Mouse (Mus musculus) spleen, postnatal 36 days (tissue): ENCODE measurements around the gene Adam11.

Experiments
- DNase-seq, 2 experiments: peaks; one replicate each; pipeline ENCODE4 v3.0.0; 2022; ENCODE audit warnings: low spot score in 2 of 2, mixed read lengths in 1 of 2

Adam11 gene

DNA sequence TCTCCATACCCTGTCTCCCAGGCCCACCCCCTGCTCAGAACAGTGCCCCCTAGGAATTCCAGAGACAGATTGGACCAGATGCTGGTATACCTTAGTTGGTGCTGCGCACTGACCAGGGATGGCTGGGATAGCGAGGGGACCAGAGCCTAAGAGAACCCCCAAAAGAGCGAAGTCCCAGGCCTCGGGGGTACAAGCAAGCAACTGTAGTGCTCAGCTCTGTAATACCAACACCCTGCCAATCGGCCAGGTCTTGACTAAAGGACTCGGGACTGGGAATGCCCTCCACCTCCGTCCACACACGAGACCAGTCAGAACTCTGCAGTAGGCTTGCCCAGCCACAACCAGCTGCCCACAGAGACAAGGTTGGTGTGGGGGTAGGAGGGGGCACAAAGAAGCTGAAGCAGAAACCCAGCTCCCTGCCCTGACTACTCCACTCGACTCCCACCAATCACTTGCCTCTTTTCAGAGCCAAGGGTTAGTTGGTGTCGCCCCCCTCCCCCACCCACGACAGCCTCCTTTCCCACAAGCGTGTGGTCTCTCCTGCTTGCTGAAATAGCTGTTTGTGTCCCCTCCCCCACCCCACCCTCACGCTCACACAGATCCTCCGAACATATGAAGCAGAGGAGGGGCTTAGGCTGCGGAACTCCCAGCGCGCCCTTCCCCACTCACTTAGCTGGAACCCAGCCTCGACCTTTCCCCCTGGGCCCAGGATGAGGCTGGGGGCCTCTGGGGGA lies 7.5 kb upstream of the Adam11 start:
- DNase-seq: no peak

DNA sequence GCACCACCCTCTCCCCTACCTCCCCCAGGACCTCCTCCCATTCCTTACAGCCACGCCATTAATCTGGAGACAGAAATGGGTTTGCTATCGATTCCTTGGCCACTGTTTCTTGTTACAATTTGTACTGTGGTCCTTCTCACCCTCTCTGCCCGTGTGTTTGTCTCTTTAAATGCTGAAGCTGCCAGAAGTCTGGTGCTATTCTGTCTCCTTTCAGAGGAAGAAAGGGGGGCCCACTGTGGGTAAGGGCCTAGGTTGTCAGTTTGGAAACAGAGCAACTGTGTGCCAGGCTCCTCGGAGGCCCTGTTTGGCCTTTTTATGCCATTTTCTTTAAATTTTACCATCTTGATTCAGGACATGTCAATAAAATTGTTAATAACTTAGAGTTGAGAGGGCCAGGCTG lies 6.8 kb upstream of the Adam11 start:
- no peak for DNase-seq

DNA sequence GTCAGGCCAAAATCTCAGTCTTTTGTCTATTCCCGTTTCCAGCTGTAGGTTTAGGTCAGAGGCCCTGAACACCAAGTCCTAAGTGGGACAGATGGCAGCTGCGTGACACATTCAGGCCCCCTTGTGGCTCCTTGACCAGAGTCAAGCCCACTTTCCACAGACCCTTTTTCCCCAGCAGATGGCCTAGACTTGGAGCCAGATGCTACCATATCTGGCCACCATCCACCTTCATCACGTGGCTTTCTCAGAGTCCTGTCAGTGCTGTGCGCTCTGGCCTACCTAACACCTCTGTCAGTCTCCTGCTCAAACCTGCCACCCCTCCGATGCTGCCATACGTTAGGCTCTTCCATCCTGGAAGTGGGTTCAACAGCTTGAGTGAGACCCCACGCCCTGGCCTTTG lies 5.8 kb upstream of the Adam11 start:
- DNase-seq: no peak

DNA sequence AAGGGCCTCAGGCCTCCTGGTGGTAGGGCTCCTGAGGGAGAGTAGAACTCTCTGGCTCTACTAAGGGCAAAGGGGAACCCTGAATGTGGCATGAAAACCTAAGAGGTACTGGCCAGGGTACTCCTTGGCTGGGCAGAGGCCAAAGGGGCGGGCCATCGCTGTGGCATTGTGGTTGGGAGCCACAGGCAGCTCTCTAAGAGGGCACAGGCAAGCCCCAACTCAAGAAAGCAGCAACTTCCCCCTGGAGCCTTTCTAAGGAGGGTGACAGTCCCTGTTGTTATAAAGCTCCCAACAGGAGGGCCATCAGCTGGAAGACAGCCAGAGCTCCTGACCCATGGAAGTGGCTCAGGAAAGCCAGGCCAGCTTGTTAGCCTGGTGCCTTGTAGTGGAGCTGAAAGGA lies 2.3 kb upstream of the Adam11 start:
- no peak for DNase-seq

DNA sequence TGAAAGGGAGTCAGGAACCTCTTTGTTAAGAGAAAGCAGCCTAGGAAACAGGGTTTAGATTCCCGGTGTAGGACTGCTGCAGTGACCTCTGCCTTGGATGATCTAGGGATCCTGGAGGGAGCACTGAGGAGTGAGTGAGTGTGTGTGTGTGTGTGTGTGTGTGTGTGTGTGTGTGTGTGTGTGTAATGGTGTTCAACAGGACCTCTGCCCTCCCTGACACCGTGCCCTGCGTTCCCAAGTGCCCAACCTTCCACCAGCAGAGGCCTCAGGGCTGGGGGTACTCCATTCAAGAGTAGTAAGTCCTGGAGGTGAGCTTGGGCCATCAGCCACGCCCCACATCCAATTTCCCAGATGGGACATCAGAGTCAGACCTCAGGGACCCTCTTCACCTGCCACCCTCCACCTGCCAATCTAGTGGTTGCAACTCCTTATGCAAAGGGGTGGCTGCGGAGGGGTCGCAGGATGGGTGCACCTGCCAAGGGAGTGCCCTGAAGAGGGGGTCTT lies 382 bp upstream of the Adam11 start:
- no peak for DNase-seq

DNA sequence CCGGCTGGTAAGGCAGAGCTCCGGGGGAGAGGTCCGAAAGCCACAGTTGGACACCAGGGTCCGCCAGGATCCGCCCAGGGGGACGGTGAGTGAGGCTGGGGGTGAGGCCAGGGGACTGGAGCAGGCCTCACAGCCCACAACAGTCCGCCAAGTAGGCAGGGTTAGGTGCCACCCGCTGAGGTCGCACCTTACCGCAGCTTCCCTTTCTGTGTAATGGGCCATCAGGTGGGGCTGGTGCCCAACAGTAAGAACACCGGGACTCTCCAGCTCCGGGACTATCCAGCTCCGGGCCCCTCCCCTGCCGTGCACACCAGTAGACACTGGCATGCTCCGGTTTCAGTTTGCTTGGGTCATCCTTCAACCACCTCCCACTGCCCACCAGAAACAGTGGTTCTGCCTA lies 1.0 kb downstream of the Adam11 start:
- DNase-seq: no peak

DNA sequence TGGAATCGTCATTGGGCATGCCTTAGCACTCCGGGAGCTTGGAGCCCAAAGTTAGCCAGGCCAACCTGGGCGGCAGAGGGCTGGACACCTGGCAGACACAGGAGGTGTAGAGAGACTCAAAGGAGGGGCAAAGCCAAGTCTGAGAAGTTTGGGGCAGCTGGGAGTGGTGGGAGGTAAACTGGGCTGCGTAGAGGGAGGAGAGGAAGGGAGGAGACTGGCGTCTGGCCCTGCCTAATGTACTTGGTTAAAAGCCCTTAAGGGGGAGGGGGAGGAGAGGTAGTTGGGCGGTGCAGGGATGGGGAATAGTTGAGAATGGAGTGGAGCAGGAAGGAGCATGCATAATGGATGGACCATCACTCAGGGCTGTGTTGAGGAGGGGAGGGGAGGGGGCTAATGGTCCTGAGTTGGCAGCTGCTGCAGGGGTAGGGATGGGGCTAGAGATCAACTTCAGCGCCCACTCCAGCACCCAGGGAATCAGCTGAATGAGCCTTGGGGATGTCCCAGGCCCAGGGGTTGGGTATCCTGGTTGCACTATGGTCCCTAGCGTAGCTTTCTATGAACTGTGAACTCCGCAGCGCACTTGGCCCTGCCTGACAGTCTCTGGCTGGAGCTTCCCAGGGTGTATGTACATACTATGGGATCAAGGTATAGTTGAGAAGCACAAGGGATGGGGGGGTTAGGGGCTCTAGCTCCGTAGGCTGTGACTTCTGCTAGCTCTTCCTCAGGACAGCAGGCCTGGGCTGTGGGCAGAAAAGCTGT lies 1.9 kb downstream of the Adam11 start:
- DNase-seq: no peak

DNA sequence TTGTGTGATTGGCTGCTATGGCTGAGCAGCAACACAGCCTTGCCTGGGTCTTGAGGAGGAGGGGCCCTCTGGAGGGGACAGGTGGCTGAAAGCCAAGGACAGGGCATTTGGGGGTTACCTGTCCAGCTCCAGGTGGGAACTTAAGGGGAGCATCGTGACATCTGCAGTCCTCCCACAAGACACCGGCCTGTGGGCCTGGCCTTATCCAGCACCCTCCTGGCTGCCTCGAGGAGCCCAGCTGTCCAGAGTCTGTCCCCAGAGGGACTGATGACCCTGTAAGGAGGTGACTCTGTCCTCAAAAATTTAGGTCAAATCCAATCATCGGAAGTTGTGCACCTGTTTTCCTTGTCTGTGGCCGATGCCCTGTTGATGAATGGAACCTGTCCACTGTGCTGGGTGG lies 4.2 kb downstream of the Adam11 start:
- DNase-seq: no peak

DNA sequence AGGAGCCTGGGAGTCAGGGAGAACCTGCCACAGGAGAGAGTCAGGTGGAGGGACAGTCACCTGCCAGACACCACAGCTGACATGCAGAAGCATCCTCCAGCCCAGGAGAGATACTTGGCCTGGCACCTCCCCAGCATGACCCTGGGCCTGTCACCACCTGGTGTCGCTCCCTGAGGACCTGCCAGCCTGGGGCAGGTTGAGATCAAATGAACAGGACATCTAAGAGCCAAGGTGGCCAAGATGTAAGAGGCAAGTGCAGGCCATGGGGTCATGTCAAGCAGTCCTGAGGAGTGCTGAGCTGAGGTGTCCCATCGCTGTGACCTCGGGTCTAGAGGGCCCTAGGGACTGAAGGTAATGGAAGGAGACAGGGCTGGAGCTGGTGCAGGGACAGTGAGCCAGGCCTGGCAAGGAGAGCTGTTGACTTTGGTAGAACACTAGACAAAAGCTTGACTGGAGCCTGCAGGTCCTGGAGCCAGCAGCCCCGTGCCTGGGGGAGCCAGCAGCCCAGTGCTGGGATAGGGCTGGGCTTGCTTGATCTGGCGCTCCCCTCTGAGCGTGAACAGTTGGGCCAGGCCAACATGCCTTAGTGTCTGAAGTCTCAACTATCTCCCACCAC lies 5.9 kb downstream of the Adam11 start:
- DNase-seq: no peak

DNA sequence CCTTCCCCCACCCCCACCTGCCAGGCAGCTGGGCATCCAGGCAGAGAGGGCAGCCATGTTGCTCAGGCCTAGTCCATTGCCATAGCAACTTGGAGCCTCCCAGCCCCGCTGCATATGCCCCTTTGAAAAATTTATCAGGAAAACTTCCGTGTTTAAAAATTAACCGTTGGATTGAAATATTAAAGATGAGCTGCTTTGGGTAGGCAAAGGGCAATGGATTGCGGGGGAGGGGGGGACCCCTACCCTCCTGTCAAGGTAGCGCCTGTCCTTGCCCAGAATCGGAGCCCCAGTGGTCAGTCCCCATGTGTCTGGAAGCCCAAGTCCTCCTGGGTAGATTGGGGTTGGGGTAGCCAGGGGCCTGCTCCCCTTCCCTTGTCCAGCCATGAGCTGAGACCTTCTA lies 7.9 kb downstream of the Adam11 start:
- DNase-seq: no peak

DNA sequence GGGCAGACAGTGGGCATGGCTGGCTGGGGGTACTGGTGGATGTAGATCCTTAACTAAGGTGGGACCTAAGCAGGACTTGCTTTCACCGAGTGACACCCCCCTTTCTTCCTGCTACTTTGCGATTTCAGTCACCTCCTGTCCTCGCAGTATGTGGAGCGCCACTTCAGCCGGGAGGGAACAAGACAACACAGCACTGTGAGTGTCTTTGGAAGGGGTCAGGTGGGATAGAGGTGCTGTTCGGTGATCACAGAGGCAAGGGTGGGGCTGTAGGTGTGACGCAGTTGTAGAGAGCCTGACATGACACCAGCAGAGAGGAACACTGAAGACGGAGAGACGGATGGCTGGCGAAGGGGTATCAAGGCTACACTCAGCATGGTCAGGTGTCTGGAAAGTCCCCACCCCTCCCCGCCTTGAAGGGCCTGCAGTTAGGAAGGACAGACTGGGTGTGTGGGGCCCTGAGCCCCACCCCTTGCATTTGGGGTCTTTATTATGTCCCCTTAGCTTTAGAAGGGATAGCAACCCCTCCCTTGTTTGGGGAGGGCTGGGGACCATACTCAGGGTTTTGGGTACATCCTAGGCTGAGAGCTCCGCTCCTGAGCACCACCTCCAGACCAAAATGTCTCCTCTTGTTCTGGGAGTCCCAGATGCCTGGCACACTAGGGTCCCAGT lies 8.9 kb downstream of the Adam11 start:
- no peak for DNase-seq

DNA sequence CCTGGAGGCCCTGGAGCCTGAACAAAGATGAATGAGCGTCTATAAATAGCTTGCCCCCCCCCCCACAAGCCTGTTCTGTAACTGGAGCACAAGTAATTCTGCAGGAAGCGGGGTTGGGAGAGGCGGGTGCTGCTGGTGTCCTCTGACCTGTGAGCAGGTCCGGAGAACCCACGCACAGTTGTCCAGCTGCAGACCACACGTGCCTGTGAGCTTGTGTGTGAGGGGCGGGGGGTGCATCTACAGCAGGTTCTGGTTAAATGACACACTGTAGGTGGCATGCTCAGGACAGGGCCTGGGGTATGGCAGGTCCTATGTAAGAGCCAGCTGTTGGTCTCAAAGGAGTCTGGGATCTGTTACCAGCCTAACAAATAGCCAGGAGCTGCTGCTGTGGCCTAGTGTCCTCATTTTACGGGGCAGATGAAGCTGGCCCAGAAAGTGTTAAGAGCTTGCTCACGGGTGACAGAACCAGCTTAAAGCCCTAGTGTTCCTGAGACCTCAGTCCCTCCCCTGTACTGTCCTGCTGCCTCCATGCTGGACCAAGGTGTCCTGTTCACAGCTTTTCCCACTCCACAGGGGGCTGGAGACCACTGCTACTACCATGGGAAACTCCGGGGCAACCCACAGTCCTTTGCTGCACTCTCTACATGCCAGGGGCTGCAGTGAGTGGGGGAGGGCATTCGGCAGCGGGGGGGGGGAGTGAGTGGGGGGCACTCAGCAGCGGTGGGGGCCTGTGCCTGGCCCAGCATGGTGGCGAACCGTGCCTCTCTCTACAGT lies 9.6 kb downstream of the Adam11 start:
- DNase-seq: no peak

DNA sequence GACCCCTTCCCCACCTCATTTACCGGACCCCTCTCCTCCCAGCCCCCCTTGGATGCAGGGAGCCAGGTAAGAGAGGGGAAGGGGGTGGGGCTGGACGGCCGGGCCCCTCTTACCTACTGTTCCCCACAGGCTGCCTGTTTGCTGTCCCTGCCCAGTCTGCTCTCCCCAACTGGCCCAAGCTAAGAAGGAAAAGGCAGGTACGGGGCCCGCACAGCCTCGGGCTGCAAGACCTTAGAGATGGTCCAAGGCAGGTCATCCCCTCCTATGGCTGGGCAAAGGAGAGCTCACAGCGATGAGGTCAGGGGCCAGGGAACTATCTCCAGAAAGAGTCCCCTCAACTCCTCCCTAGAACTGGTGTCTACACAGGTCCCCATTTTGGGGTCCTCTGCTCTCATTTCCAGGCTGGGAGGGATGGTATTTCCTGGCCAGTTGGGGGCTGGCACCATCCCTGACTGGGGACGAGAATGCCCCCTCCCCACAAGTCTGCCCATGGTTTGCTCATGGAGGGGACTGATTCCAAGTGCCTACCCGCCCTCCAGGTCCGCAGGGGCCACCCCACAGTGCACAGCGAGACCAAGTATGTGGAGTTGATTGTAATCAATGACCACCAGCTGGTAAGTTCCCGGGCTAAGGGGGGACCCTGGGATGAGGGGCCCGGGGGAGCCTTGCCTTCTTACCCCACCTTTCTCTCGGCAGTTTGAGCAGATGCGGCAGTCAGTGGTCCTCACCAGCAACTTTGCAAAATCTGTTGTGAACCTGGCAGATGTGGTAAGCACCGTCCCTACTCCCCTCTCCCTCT lies 10.9 kb downstream of the Adam11 start:
- no peak for DNase-seq

DNA sequence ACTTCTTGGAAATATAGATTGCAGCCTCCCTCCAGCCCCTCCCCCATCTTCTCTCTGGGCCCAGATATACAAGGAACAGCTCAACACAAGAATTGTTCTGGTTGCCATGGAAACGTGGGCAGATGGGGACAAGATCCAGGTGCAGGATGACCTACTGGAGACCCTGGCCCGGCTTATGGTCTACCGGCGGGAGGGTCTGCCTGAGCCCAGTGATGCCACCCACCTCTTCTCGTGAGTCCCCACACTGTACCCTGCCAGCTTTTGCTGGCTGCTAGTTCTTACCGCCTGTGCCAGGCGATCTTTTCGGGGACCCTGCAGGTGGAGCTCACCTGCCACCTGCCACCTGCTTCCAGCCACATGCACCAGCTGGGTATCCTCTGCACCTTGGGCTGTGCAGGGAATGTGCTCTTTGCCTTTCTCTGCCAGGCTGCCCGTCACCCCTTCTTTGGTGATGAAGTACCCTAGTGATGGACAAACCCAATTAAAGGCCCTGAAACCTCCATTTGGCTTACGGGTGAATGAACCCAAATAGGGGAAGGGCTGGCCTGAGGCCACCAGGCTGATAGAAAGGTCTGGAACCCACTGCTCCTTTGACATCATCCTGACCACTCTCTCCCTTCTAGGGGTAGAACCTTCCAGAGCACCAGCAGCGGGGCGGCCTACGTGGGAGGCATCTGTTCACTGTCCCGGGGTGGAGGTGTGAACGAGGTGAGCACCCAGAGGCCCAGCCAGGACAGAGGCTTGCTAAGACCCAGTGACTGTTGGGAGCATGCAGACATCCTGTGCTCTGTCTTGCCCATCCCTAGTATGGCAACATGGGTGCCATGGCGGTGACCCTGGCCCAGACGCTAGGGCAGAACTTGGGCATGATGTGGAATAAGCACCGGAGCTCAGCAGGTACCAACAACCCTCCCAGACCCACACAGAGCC lies 11.8 kb downstream of the Adam11 start:
- no peak for DNase-seq

DNA sequence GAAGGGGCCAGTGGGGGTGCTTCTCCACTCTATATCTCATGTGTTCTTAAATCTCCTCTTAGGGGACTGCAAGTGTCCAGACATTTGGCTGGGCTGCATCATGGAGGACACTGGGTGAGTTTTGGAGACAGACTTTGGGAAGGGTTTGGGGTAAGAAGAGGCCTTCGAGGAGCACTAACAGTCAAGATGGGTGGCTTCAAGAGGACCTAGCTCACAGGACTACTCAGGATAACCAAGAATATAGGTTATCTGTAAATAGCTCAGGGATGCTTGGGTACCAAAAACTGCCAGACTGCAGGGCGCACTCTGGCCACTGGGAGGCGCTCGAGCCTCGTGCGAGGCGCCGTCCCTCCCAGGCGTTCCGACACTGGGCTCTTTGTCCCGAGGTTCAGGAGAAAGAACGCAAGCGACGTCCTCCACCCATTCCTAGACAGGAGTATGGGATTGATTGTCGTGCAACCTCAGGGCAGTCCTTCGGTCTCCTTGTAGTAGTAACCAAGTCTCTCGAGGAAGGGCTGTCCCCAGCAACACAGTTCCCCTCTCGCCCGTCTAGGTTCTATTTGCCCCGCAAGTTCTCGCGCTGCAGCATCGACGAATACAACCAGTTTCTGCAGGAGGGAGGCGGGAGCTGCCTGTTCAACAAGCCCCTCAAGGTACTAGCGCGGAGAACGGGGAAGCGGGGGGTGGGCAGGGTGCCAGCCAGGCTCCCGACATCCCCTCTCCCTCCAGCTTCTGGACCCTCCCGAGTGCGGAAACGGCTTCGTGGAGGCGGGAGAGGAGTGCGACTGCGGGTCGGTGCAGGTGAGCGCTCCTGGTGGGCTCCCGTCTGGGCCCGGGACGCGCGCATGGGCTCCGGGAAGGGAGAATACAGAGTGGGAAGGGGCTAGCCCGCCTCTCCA lies 12.7 kb downstream of the Adam11 start:
- DNase-seq: peak; percentile 29 to 41

DNA sequence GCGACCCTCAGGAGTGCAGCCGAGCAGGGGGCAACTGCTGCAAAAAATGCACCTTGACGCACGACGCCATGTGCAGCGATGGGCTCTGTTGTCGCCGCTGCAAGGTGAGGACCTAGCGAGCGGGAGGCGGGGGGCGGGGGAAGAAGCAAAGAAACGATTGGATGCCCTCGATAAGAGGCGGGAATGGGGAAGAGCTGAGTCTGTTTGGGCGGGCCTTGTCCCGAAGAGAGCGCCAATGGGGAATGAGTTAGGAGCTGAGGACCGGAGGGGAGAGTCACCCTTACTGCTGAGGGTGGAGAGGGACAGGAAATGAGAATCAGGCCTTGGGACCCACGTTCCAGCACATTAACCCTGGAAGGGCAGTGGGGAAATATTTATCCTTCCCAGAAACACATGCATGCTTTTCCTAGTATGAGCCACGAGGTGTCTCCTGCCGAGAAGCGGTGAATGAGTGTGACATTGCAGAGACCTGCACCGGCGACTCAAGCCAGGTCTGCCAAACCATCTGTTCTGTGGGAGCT lies 13.4 kb downstream of the Adam11 start:
- DNase-seq: peak in 1 of 2 experiments; percentile 32

DNA sequence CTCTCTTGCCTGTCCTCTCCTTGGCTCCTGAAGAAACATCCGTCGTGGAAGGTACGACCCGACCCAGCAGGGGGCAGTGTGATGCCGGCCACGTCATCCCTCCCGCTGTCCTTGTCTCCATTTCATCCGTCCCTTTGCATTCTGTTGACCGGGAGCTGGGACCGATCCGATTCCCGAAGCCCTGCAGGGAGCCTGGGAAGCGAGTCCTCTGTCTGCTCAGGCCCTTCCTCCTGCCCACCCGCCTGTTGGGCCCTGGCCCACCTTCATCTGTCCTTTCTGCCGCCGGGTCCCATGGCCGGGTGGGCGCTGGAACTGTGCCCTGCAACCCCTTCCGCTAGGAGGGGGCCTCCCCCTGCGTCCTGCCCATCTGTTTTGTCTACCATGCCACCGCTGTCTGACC lies 16.4 kb downstream of the Adam11 start:
- DNase-seq: no peak

DNA sequence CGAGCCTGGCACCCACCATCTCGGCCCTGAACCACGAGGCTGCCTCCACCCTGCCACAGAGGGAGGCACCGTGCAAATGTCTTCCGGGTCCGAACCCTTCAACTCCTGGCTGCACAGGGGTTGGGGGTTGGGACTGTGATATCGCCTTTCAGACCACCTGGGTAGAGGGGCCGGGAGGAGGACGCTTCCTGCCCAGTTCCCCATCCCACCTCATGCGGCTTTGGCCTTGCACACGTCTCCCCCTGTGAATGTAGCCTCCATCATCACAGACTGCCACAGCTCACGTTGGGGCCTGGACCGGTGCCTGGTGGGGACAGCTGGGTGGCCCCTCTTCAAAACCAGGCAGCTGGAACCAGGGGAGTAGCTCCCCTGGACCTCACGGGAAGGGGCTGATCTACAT lies 16.9 kb downstream of the Adam11 start:
- DNase-seq: no peak
